Mouse (Mus musculus) midbrain, embryonic 14.5 days (tissue): Measurements from ENCODE around the gene Samhd1. TPM values are rescaled to one million over a fixed set of nuclear protein-coding genes. Genes with fewer than 3 reads are reported as not detected.

Experiments used
- ATAC-seq: fragments of 200-750 bp; cut with Nextera tagmentation; 2 replicates; pipeline ENCODE4 v1.8.0; 2017; ENCODE audit warnings: moderate number of reproducible peaks, moderate library complexity; ENCODE audit not compliant: low FRiP score, low TSS enrichment
- DNase-seq: peaks from one replicate; pipeline ENCODE4 v3.0.0-alpha.2; 2015
- H3K27ac ChIP-seq: fragments of 300-500 bp; sonication (generic); replicated peaks from 2 replicates; pipeline ENCODE4 v1.5.1; 2014; ENCODE audit warnings: mild to moderate bottlenecking, low read depth, low read length, moderate library complexity
- H3K27me3 ChIP-seq: fragments of 300-500 bp; sonication (generic); 2 replicates; pipeline ENCODE4 v1.6.1; 2014; ENCODE audit warnings: low read length, control low read depth, mixed read lengths; ENCODE audit not compliant: control insufficient read depth, insufficient read depth
- H3K36me3 ChIP-seq: fragments of 300-500 bp; sonication (generic); 2 replicates; pipeline ENCODE4 v1.6.1; 2014; ENCODE audit warnings: low read length, control low read depth; ENCODE audit not compliant: control insufficient read depth, insufficient read depth
- H3K4me1 ChIP-seq: fragments of 300-500 bp; sonication (generic); 2 replicates; pipeline ENCODE4 v1.6.1; 2014; ENCODE audit warnings: mild to moderate bottlenecking, antibody characterized with exemption, low read length, control low read depth; ENCODE audit not compliant: control insufficient read depth, insufficient read depth
- H3K4me2 ChIP-seq: fragments of 300-500 bp; sonication (generic); 2 replicates; pipeline ENCODE4 v1.6.1; 2014; ENCODE audit warnings: mild to moderate bottlenecking, low read length, moderate library complexity
- H3K4me3 ChIP-seq: fragments of 300-500 bp; sonication (generic); replicated peaks from 2 replicates; pipeline ENCODE4 v1.5.1; 2014; ENCODE audit warnings: low read depth, low read length
- H3K9ac ChIP-seq: fragments of 300-500 bp; sonication (generic); replicated peaks from 2 replicates; pipeline ENCODE4 v1.6.1; 2014; ENCODE audit warnings: mild to moderate bottlenecking, low read length, moderate library complexity
- H3K9me3 ChIP-seq: fragments of 300-500 bp; sonication (generic); 2 replicates; pipeline ENCODE4 v1.6.1; 2016; ENCODE audit warnings: low read length, control low read depth, mixed read lengths; ENCODE audit not compliant: control insufficient read depth
- WGBS: fragments of 180-500 bp; shearing (Covaris S2); extraction: QIAGEN DNeasy Blood & Tissue Kit; methylation state at CpG from one replicate; pipeline ENCODE4 v1.1.7; 2014; 5-methylcytosine and 5-hydroxymethylcytosine counted together
- polyA plus RNA-seq: library from polyadenylated mRNA; unstranded; fragments of >200 nt; fragmentation: Nextera tagmentation; extraction: Ambion mirVana; gene quantifications from 2 replicates; pipeline ENCODE4 v1.2.1, GENCODE M21; 2014

Gene Samhd1
- polyA plus RNA-seq, 1 experiment from 2014 or later = 12.1 TPM

DNA sequence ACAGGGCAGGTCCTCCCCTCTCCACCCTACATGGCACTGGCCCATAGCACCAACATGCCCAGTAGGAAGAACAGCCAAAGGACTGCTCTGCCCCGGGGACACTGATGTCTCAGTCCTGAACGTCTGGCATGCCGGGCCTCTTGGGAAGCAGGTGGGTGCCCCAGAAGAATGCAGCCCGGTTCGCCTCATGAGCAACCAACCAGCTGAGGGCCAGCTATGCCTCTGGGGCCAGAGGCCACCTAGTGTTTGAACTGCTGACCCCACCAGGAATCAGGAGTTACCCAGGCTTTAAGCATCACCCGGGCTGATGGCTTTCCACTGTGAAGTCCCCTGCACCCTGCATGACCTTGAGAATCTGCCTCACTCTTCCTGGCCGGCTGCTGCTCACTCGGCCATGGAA is 82.6 kb downstream of the Samhd1 start:
- ATAC-seq (no peak), DNase-seq (no peak)
- H3K36me3 ChIP-seq = peaks cover 61% of the 10 kb centered on the region
- H3K4me2 ChIP-seq = no peak overlapping the region
- no peak overlapping the region for H3K9ac ChIP-seq
- H3K4me3 ChIP-seq = no peak overlapping the region
- peaks cover 30% of the 10 kb centered on the region for H3K4me1 ChIP-seq
- peak overlapping the region; percentile 27; the same call in 1 of the 2 replicates for H3K27ac ChIP-seq
- H3K9me3 ChIP-seq = no peaks in the 10 kb centered on the region
- WGBS = 88% methylated on average over 8 of the region's 8 CpGs
- no peaks in the 10 kb centered on the region for H3K27me3 ChIP-seq

DNA sequence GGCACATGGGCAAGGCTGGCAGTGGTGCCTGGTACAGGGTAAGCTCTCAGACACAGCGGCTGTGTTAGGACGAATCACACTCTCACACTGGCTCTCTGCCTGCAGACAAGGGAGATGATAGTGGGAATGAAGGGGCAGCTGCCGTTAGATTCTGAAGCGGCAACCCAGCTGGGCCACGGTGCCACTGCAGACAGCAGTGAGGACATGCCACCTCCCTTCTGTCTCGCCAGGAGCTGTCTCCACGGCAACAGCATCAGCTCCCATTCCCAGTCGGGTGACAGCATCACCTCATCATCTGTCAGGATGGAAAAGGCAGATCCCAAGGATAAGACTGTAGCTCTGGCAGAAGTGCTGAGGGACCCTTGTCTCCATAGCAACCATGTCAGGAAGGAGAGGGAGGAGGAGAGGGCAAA is 85.2 kb downstream of the Samhd1 start:
- H3K27ac ChIP-seq = peak overlapping the region; percentile 85
- peak; percentile 85 for ATAC-seq
- peak overlapping the region; percentile 16; the same call in 1 of the 2 replicates for H3K9ac ChIP-seq
- peak overlapping the region; percentile 37 for H3K4me2 ChIP-seq
- peaks cover 29% of the 10 kb centered on the region for H3K4me1 ChIP-seq
- H3K4me3 ChIP-seq = no peak overlapping the region
- 11% methylated on average over 8 of the region's 8 CpGs for WGBS
- peaks cover 64% of the 10 kb centered on the region for H3K36me3 ChIP-seq
- no peaks in the 10 kb centered on the region for H3K27me3 ChIP-seq
- H3K9me3 ChIP-seq = no peaks in the 10 kb centered on the region
- peak; percentile 88 for DNase-seq

DNA sequence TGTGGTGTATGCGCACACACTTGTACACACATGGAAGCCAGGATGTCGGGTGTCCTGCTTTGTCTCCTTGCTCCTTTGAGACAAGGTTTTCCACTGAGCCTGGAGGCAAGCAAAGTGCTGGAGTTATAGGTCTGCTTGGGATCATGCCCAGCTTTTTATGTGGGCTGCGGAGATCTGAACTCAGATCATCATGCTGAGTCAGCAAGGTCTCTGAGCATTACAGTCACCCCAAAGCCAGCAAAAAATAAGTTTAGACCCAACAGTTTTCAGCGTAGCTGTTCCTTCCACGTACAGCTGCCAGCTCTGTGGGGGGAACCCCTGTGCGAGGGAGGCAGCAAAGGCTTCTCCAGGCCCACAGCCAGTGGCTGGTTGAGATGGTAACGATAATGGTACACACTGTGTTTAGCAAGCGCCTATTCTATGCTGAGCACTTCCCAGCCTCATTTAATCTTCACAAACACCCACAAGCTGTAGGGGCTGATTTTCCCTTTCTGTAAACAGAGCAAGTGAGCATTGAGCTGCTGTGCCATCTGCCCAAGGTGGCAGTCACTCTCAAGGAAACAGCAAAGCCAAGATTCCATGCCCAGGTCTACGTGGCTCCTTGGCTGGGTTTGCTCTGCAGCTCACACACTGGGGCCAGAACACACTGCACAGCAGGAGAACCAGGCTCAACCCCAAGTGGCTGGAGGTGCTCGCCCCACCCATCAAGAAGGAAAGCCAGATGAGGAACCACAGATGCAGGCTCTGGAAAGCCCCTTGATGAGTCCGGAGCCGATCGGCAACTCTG is 86.5 kb downstream of the Samhd1 start:
- Histone ChIP-seq H3K4me2 (no peak overlapping the region), H3K27me3 (no peaks in the 10 kb centered on the region), H3K9me3 (no peaks in the 10 kb centered on the region), H3K27ac (peak overlapping the region; percentile 85), H3K9ac (no peak overlapping the region), H3K36me3 (peaks cover 61% of the 10 kb centered on the region), H3K4me3 (no peak overlapping the region), H3K4me1 (peaks cover 29% of the 10 kb centered on the region)
- DNase-seq (no peak), ATAC-seq (no peak)
- WGBS = 84% methylated on average over 13 of the region's 13 CpGs

Other genes with a start within 250 kb of the Samhd1 start
- 0.22 TPM in 1 of 2 replicates, not detected in the other for gene Sla2, start 248.1 kb downstream of the Samhd1 start, polyA plus RNA-seq
- gene Ndrg3, start 143.2 kb downstream of the Samhd1 start, polyA plus RNA-seq = 99.3 and 105 TPM in 2 replicates
- 7.6 and 13.7 TPM in 2 replicates for gene Dsn1, start 128.1 kb downstream of the Samhd1 start, polyA plus RNA-seq
- 12.0 and 13.1 TPM in 2 replicates for gene Soga1, start 56.0 kb downstream of the Samhd1 start, polyA plus RNA-seq
- not detected in 2 replicates for gene Tldc2, start 48.2 kb downstream of the Samhd1 start, polyA plus RNA-seq
- 6.7 and 10.8 TPM in 2 replicates for gene Rbl1, start 69.3 kb upstream of the Samhd1 start, polyA plus RNA-seq
- gene Rpn2, start 143.8 kb upstream of the Samhd1 start, polyA plus RNA-seq = 167 and 194 TPM in 2 replicates
- gene Mroh8, start 144.3 kb upstream of the Samhd1 start, polyA plus RNA-seq = 0.33 and 0.53 TPM in 2 replicates
- 2.3 and 2.4 TPM in 2 replicates for gene Ghrh, start 212.2 kb upstream of the Samhd1 start, polyA plus RNA-seq
- 47.8 and 89.9 TPM in 2 replicates for gene Manbal, start 232.3 kb upstream of the Samhd1 start, polyA plus RNA-seq